Mouse (Mus musculus) testis, postnatal 14 days (tissue): ENCODE measurements around the gene Kank4.

Source experiments
- DNase-seq: peaks from one replicate; pipeline ENCODE4 v3.0.0; 2021; ENCODE audit warnings: low spot score

Kank4 gene

GRCm38 (mm10) chr4:98717735-98718546, 99.4 kb downstream of the Kank4 start:
- no peak for DNase-seq

- no peak for DNase-seq
These were observed 106.4 kb downstream of the Kank4 start for GRCm38 (mm10) chr4:98710891-98711290.
